Mouse (Mus musculus) adrenal gland, postnatal 10 days (tissue): ENCODE measurements at regions not wholly inside any gene's neighbourhood (a gene's known extent, or its start where the extent isn't known, plus 50 kb on each side); places are given as distances from the start of the nearest gene placed in this dataset.
A peak's percentile ranks its signal among the peaks of the same experiment; 100 is the strongest.

ENCODE experiments used
- DNase-seq: peaks from one replicate; pipeline ENCODE4 v3.0.0; 2021; ENCODE audit warnings: mixed read lengths

GRCm38 (mm10) chr6:117617168-117617567 is 223.8 kb upstream of the Zfp637 start:
- no peak for DNase-seq

GRCm38 (mm10) chr6:117617951-117618350 is 223.0 kb upstream of the Zfp637 start:
- DNase-seq: no peak

GRCm38 (mm10) chr6:117619606-117620005 is 221.4 kb upstream of the Zfp637 start:
- no peak for DNase-seq

- DNase-seq: no peak
These were observed 218.5 kb upstream of the Zfp637 start for GRCm38 (mm10) chr6:117622446-117622845.

- DNase-seq: no peak
These were observed 218.0 kb upstream of the Zfp637 start for GRCm38 (mm10) chr6:117622946-117623345.

- DNase-seq: no peak
These were observed 215.3 kb upstream of the Zfp637 start for GRCm38 (mm10) chr6:117625716-117626115.

GRCm38 (mm10) chr6:117627461-117627860 is 213.5 kb upstream of the Zfp637 start:
- no peak for DNase-seq

GRCm38 (mm10) chr6:117646628-117647027 is 194.4 kb upstream of the Zfp637 start:
- peak; percentile 23 for DNase-seq

- DNase-seq: no peak
These were observed 190.4 kb upstream of the Zfp637 start for GRCm38 (mm10) chr6:117650541-117650940.

GRCm38 (mm10) chr6:117651551-117651950 is 189.4 kb upstream of the Zfp637 start:
- DNase-seq: no peak

GRCm38 (mm10) chr6:117652012-117652411 is 189.0 kb upstream of the Zfp637 start:
- DNase-seq: no peak

- DNase-seq: peak; percentile 77
These were observed 188.1 kb upstream of the Zfp637 start for GRCm38 (mm10) chr6:117652917-117653316.

GRCm38 (mm10) chr6:117653886-117654425 is 187.0 kb upstream of the Zfp637 start:
- no peak for DNase-seq

GRCm38 (mm10) chr6:117655986-117656385 is 185.0 kb upstream of the Zfp637 start:
- DNase-seq: no peak

- DNase-seq: peak; percentile 60
These were observed 180.4 kb upstream of the Zfp637 start for GRCm38 (mm10) chr6:117660576-117660975.

- no peak for DNase-seq
These were observed 178.3 kb upstream of the Zfp637 start for GRCm38 (mm10) chr6:117662635-117663034.

- no peak for DNase-seq
These were observed 170.6 kb upstream of the Zfp637 start for GRCm38 (mm10) chr6:117670337-117670736.

- DNase-seq: no peak
These were observed 170.0 kb upstream of the Zfp637 start for GRCm38 (mm10) chr6:117670792-117671525.

- peak; percentile 31 for DNase-seq
These were observed 165.8 kb upstream of the Zfp637 start for GRCm38 (mm10) chr6:117675059-117675800.

- DNase-seq: no peak
These were observed 164.7 kb upstream of the Zfp637 start for GRCm38 (mm10) chr6:117676064-117676821.

- no peak for DNase-seq
These were observed 163.9 kb upstream of the Zfp637 start for GRCm38 (mm10) chr6:117677062-117677461.

- no peak for DNase-seq
These were observed 163.2 kb upstream of the Zfp637 start for GRCm38 (mm10) chr6:117677821-117678220.

- DNase-seq: no peak
These were observed 162.7 kb upstream of the Zfp637 start for GRCm38 (mm10) chr6:117678276-117678675.
